Mouse (Mus musculus): ENCODE measurements around the gene Ston1. TPM values are rescaled to one million over a fixed set of nuclear protein-coding genes. Genes with fewer than 3 reads are reported as not detected.
A peak's percentile ranks its signal among the peaks of the same experiment; 100 is the strongest.

The Ston1 gene
- polyA plus RNA-seq, 1 experiment from 2014 or later, result 1.6 TPM

- Histone ChIP-seq H3K4me1 (replicated peaks; ENCODE audit: control insufficient read depth, insufficient read depth, low read length) (peaks cover 14% of the 10 kb centered on the region), H3K9ac (replicated peaks; ENCODE audit: low read depth, low read length) (peak overlapping the region; percentile 10; the same call in 1 of the 2 replicates), H3K27me3 (replicated peaks; ENCODE audit: control insufficient read depth, insufficient read depth, low read length) (no peaks in the 10 kb centered on the region), H3K4me2 (ENCODE audit: low read length) (peak overlapping the region; percentile 88), H3K4me3 (replicated peaks; ENCODE audit: low read length) (no peak overlapping the region), H3K36me3 (ENCODE audit: control insufficient read depth, insufficient read depth) (no peaks in the 10 kb centered on the region), H3K27ac (ENCODE audit: low read length) (no peak overlapping the region), H3K9me3 (ENCODE audit: control insufficient read depth, low read length) (no peaks in the 10 kb centered on the region)
- WGBS, result 16% methylated on average over 14 of the region's 14 CpGs
- peak; percentile 32 for ATAC-seq
Observed at GRCm38 (mm10) chr17:88598570-88599368, 1.3 kb downstream of the Ston1 start.

GRCm38 (mm10) chr17:88600492-88601026, 3.1 kb downstream of the Ston1 start:
- no peak overlapping the region for H3K4me2 ChIP-seq (ENCODE audit: low read length)
- WGBS, result 90% methylated on average over 8 of the region's 8 CpGs

GRCm38 (mm10) chr17:88603943-88604342, 6.5 kb downstream of the Ston1 start:
- Histone ChIP-seq H3K27ac (ENCODE audit: low read length) (no peak overlapping the region), H3K4me1 (replicated peaks; ENCODE audit: control insufficient read depth, insufficient read depth, low read length) (peaks cover 5% of the 10 kb centered on the region), H3K9me3 (ENCODE audit: control insufficient read depth, low read length) (no peaks in the 10 kb centered on the region), H3K4me2 (ENCODE audit: low read length) (no peak overlapping the region), H3K36me3 (ENCODE audit: control insufficient read depth, insufficient read depth) (no peaks in the 10 kb centered on the region), H3K27me3 (replicated peaks; ENCODE audit: control insufficient read depth, insufficient read depth, low read length) (no peaks in the 10 kb centered on the region), H3K9ac (replicated peaks; ENCODE audit: low read depth, low read length) (no peak overlapping the region), H3K4me3 (replicated peaks; ENCODE audit: low read length) (no peak overlapping the region)
- 92% methylated on average over 11 of the region's 11 CpGs for WGBS
- ATAC-seq, result no peak

More at GRCm38 (mm10) chr17:88600492-88601026, 3.1 kb downstream of the Ston1 start:
- no peak overlapping the region for H3K27ac ChIP-seq (ENCODE audit: low read length)
- H3K36me3 ChIP-seq (ENCODE audit: control insufficient read depth, insufficient read depth), result no peaks in the 10 kb centered on the region
- no peaks in the 10 kb centered on the region for H3K9me3 ChIP-seq (ENCODE audit: control insufficient read depth, low read length)
- H3K27me3 ChIP-seq (replicated peaks; ENCODE audit: control insufficient read depth, insufficient read depth, low read length), result no peaks in the 10 kb centered on the region
- peaks cover 14% of the 10 kb centered on the region for H3K4me1 ChIP-seq (replicated peaks; ENCODE audit: control insufficient read depth, insufficient read depth, low read length)
- ATAC-seq, result no peak
- no peak overlapping the region for H3K9ac ChIP-seq (replicated peaks; ENCODE audit: low read depth, low read length)
- H3K4me3 ChIP-seq (replicated peaks; ENCODE audit: low read length), result no peak overlapping the region

- Histone ChIP-seq H3K4me1 (replicated peaks; ENCODE audit: control insufficient read depth, insufficient read depth, low read length) (no peaks in the 10 kb centered on the region), H3K4me2 (ENCODE audit: low read length) (no peak overlapping the region), H3K9me3 (ENCODE audit: control insufficient read depth, low read length) (no peaks in the 10 kb centered on the region), H3K9ac (replicated peaks; ENCODE audit: low read depth, low read length) (no peak overlapping the region), H3K4me3 (replicated peaks; ENCODE audit: low read length) (no peak overlapping the region), H3K27me3 (replicated peaks; ENCODE audit: control insufficient read depth, insufficient read depth, low read length) (no peaks in the 10 kb centered on the region), H3K27ac (ENCODE audit: low read length) (no peak overlapping the region), H3K36me3 (ENCODE audit: control insufficient read depth, insufficient read depth) (no peaks in the 10 kb centered on the region)
- ATAC-seq, result no peak
- 72% methylated on average over 2 of the region's 2 CpGs for WGBS
Observed at GRCm38 (mm10) chr17:88606056-88606455, 8.6 kb downstream of the Ston1 start.

- ATAC-seq, result no peak
- H3K4me1 ChIP-seq (replicated peaks; ENCODE audit: control insufficient read depth, insufficient read depth, low read length), result no peaks in the 10 kb centered on the region
Observed at GRCm38 (mm10) chr17:88609361-88609760, 11.9 kb downstream of the Ston1 start.

GRCm38 (mm10) chr17:88611057-88611456, 13.6 kb downstream of the Ston1 start:
- Histone ChIP-seq H3K4me3 (replicated peaks; ENCODE audit: low read length) (no peak overlapping the region), H3K27me3 (replicated peaks; ENCODE audit: control insufficient read depth, insufficient read depth, low read length) (no peaks in the 10 kb centered on the region), H3K4me1 (replicated peaks; ENCODE audit: control insufficient read depth, insufficient read depth, low read length) (no peaks in the 10 kb centered on the region), H3K9ac (replicated peaks; ENCODE audit: low read depth, low read length) (no peak overlapping the region), H3K36me3 (ENCODE audit: control insufficient read depth, insufficient read depth) (no peaks in the 10 kb centered on the region), H3K27ac (ENCODE audit: low read length) (no peak overlapping the region), H3K9me3 (ENCODE audit: control insufficient read depth, low read length) (no peaks in the 10 kb centered on the region), H3K4me2 (ENCODE audit: low read length) (no peak overlapping the region)
- ATAC-seq, result no peak
- 94% methylated on average over 2 of the region's 2 CpGs for WGBS

More at GRCm38 (mm10) chr17:88609361-88609760, 11.9 kb downstream of the Ston1 start:
- H3K36me3 ChIP-seq (ENCODE audit: control insufficient read depth, insufficient read depth), result no peaks in the 10 kb centered on the region
- H3K9me3 ChIP-seq (ENCODE audit: control insufficient read depth, low read length), result no peaks in the 10 kb centered on the region
- WGBS, result 87% methylated on average over 15 of the region's 15 CpGs
- no peak overlapping the region for H3K4me2 ChIP-seq (ENCODE audit: low read length)
- H3K27ac ChIP-seq (ENCODE audit: low read length), result no peak overlapping the region
- no peaks in the 10 kb centered on the region for H3K27me3 ChIP-seq (replicated peaks; ENCODE audit: control insufficient read depth, insufficient read depth, low read length)
- H3K9ac ChIP-seq (replicated peaks; ENCODE audit: low read depth, low read length), result no peak overlapping the region
- H3K4me3 ChIP-seq (replicated peaks; ENCODE audit: low read length), result no peak overlapping the region

- Histone ChIP-seq H3K27ac (ENCODE audit: low read length) (no peak overlapping the region), H3K36me3 (ENCODE audit: control insufficient read depth, insufficient read depth) (no peaks in the 10 kb centered on the region), H3K9me3 (ENCODE audit: control insufficient read depth, low read length) (no peaks in the 10 kb centered on the region), H3K4me2 (ENCODE audit: low read length) (no peak overlapping the region), H3K4me3 (replicated peaks; ENCODE audit: low read length) (no peak overlapping the region), H3K4me1 (replicated peaks; ENCODE audit: control insufficient read depth, insufficient read depth, low read length) (no peaks in the 10 kb centered on the region), H3K27me3 (replicated peaks; ENCODE audit: control insufficient read depth, insufficient read depth, low read length) (no peaks in the 10 kb centered on the region), H3K9ac (replicated peaks; ENCODE audit: low read depth, low read length) (no peak overlapping the region)
- 54% methylated on average over 6 of the region's 6 CpGs for WGBS
- no peak for ATAC-seq
Observed at GRCm38 (mm10) chr17:88613172-88613571, 15.7 kb downstream of the Ston1 start.

- no peak overlapping the region for H3K9ac ChIP-seq (replicated peaks; ENCODE audit: low read depth, low read length)
Observed at GRCm38 (mm10) chr17:88613721-88614120, 16.2 kb downstream of the Ston1 start.

GRCm38 (mm10) chr17:88614234-88614633, 16.8 kb downstream of the Ston1 start:
- H3K4me2 ChIP-seq (ENCODE audit: low read length), result no peak overlapping the region
- H3K27ac ChIP-seq (ENCODE audit: low read length), result no peak overlapping the region
- no peak for ATAC-seq
- WGBS, result 59% methylated on average over 3 of the region's 3 CpGs
- no peak overlapping the region for H3K4me3 ChIP-seq (replicated peaks; ENCODE audit: low read length)
- no peaks in the 10 kb centered on the region for H3K27me3 ChIP-seq (replicated peaks; ENCODE audit: control insufficient read depth, insufficient read depth, low read length)
- no peaks in the 10 kb centered on the region for H3K4me1 ChIP-seq (replicated peaks; ENCODE audit: control insufficient read depth, insufficient read depth, low read length)
- no peak overlapping the region for H3K9ac ChIP-seq (replicated peaks; ENCODE audit: low read depth, low read length)
- no peaks in the 10 kb centered on the region for H3K36me3 ChIP-seq (ENCODE audit: control insufficient read depth, insufficient read depth)
- no peaks in the 10 kb centered on the region for H3K9me3 ChIP-seq (ENCODE audit: control insufficient read depth, low read length)

More at GRCm38 (mm10) chr17:88613721-88614120, 16.2 kb downstream of the Ston1 start:
- ATAC-seq, result no peak
- 90% methylated on average over 3 of the region's 3 CpGs for WGBS
- Histone ChIP-seq H3K9me3 (ENCODE audit: control insufficient read depth, low read length) (no peaks in the 10 kb centered on the region), H3K36me3 (ENCODE audit: control insufficient read depth, insufficient read depth) (no peaks in the 10 kb centered on the region), H3K4me3 (replicated peaks; ENCODE audit: low read length) (no peak overlapping the region), H3K4me1 (replicated peaks; ENCODE audit: control insufficient read depth, insufficient read depth, low read length) (no peaks in the 10 kb centered on the region), H3K27me3 (replicated peaks; ENCODE audit: control insufficient read depth, insufficient read depth, low read length) (no peaks in the 10 kb centered on the region), H3K27ac (ENCODE audit: low read length) (no peak overlapping the region), H3K4me2 (ENCODE audit: low read length) (no peak overlapping the region)
